Mouse (Mus musculus): ENCODE measurements around the gene Cd40. TPM values are rescaled to one million over a fixed set of nuclear protein-coding genes. Genes with fewer than 3 reads are reported as not detected.

The Cd40 gene
- polyA plus RNA-seq, 1 experiment, result 0.27 TPM

GRCm38 (mm10) chr2:165034131-165035057 is 21.0 kb upstream of the Cd40 start, which contains the start of gene Ncoa5:
TSS of gene Ncoa5 (minus strand) at chr2:165034867.
- peaks cover 9% of the 10 kb centered on the region for H3K36me3 ChIP-seq (ENCODE audit: control insufficient read depth, insufficient read depth)
- peak; percentile 42 for TF ChIP-seq CTCF (IDR thresholded peaks at IDR 0.05; ENCODE audit: control insufficient read depth, insufficient read depth, insufficient read length)
- TF ChIP-seq MYOG (IDR thresholded peaks at IDR 0.05; ENCODE audit: control insufficient read depth, extremely low read depth, insufficient read length), result no peak
- TF ChIP-seq FOSL1 (IDR thresholded peaks at IDR 0.05; ENCODE audit: insufficient read depth, low read length, poor library complexity, severe bottlenecking), result no peak
- TF ChIP-seq CEBPB (IDR thresholded peaks at IDR 0.05; ENCODE audit: low read depth), result no peak
- TF ChIP-seq USF1 (IDR thresholded peaks at IDR 0.05; ENCODE audit: low read depth), result no peak
- no peak for TF ChIP-seq MYOD1 (IDR thresholded peaks at IDR 0.05; ENCODE audit: control insufficient read depth, insufficient read length, low read depth)
- H3ac ChIP-seq (ENCODE audit: control insufficient read depth, insufficient read length, low read depth), result peak within 1 kb of the TSS; percentile 92
- H3K79me3 ChIP-seq (ENCODE audit: low read depth), result peaks cover 46% of the 10 kb centered on the region
- H3K27me3 ChIP-seq (ENCODE audit: control insufficient read depth, insufficient read depth, insufficient read length), result peaks cover 3% of the 10 kb centered on the region
- H3K4me3 ChIP-seq (ENCODE audit: insufficient read depth, poor library complexity, severe bottlenecking), result peak within 1 kb of the TSS; percentile 87
- H3K79me2 ChIP-seq (ENCODE audit: control insufficient read depth, insufficient read depth), result peaks cover 55% of the 10 kb centered on the region

GRCm38 (mm10) chr2:165035058-165035431 is 20.4 kb upstream of the Cd40 start:
- Histone ChIP-seq H3K79me3 (ENCODE audit: low read depth) (peaks cover 42% of the 10 kb centered on the region), H3K79me2 (ENCODE audit: control insufficient read depth, insufficient read depth) (peaks cover 48% of the 10 kb centered on the region), H3K4me3 (ENCODE audit: insufficient read depth, poor library complexity, severe bottlenecking) (peak overlapping the region; percentile 87), H3K36me3 (ENCODE audit: control insufficient read depth, insufficient read depth) (peaks cover 9% of the 10 kb centered on the region), H3K27me3 (ENCODE audit: control insufficient read depth, insufficient read depth, insufficient read length) (peaks cover 3% of the 10 kb centered on the region), H3ac (ENCODE audit: control insufficient read depth, insufficient read length, low read depth) (no peak overlapping the region)
- no peak for TF ChIP-seq FOSL1 (IDR thresholded peaks at IDR 0.05; ENCODE audit: insufficient read depth, low read length, poor library complexity, severe bottlenecking)
- TF ChIP-seq MAX (IDR thresholded peaks at IDR 0.05), result no peak
- no peak for TF ChIP-seq CEBPB (IDR thresholded peaks at IDR 0.05; ENCODE audit: low read depth)
- no peak for TF ChIP-seq USF1 (IDR thresholded peaks at IDR 0.05; ENCODE audit: low read depth)
- no peak for TF ChIP-seq CTCF (IDR thresholded peaks at IDR 0.05; ENCODE audit: control insufficient read depth, insufficient read depth, insufficient read length)
- TF ChIP-seq MYOD1 (IDR thresholded peaks at IDR 0.05; ENCODE audit: control insufficient read depth, insufficient read length, low read depth), result no peak
- no peak for TF ChIP-seq MYOG (IDR thresholded peaks at IDR 0.05; ENCODE audit: control insufficient read depth, extremely low read depth, insufficient read length)

GRCm38 (mm10) chr2:165037415-165037814 is 18.0 kb upstream of the Cd40 start:
- peaks cover 18% of the 10 kb centered on the region for H3K79me3 ChIP-seq (ENCODE audit: low read depth)

GRCm38 (mm10) chr2:165042126-165042525 is 13.3 kb upstream of the Cd40 start:
- Histone ChIP-seq H3K36me3 (ENCODE audit: control insufficient read depth, insufficient read depth) (no peaks in the 10 kb centered on the region), H3K79me3 (ENCODE audit: low read depth) (no peaks in the 10 kb centered on the region), H3K79me2 (ENCODE audit: control insufficient read depth, insufficient read depth) (no peaks in the 10 kb centered on the region), H3K27me3 (ENCODE audit: control insufficient read depth, insufficient read depth, insufficient read length) (peaks cover 3% of the 10 kb centered on the region), H3K4me3 (ENCODE audit: insufficient read depth, poor library complexity, severe bottlenecking) (no peak overlapping the region), H3ac (ENCODE audit: control insufficient read depth, insufficient read length, low read depth) (no peak overlapping the region)
- TF ChIP-seq FOSL1 (IDR thresholded peaks at IDR 0.05; ENCODE audit: insufficient read depth, low read length, poor library complexity, severe bottlenecking), result no peak
- TF ChIP-seq USF1 (IDR thresholded peaks at IDR 0.05; ENCODE audit: low read depth), result no peak
- no peak for TF ChIP-seq MYOG (IDR thresholded peaks at IDR 0.05; ENCODE audit: control insufficient read depth, extremely low read depth, insufficient read length)
- no peak for TF ChIP-seq CTCF (IDR thresholded peaks at IDR 0.05; ENCODE audit: control insufficient read depth, insufficient read depth, insufficient read length)
- TF ChIP-seq MAX (IDR thresholded peaks at IDR 0.05), result no peak
- TF ChIP-seq CEBPB (IDR thresholded peaks at IDR 0.05; ENCODE audit: low read depth), result no peak
- TF ChIP-seq MYOD1 (IDR thresholded peaks at IDR 0.05; ENCODE audit: control insufficient read depth, insufficient read length, low read depth), result no peak

More at GRCm38 (mm10) chr2:165037415-165037814, 18.0 kb upstream of the Cd40 start:
- no peak overlapping the region for H3ac ChIP-seq (ENCODE audit: control insufficient read depth, insufficient read length, low read depth)
- peaks cover 24% of the 10 kb centered on the region for H3K79me2 ChIP-seq (ENCODE audit: control insufficient read depth, insufficient read depth)
- H3K27me3 ChIP-seq (ENCODE audit: control insufficient read depth, insufficient read depth, insufficient read length), result peaks cover 3% of the 10 kb centered on the region
- TF ChIP-seq MAX (IDR thresholded peaks at IDR 0.05), result no peak
- TF ChIP-seq FOSL1 (IDR thresholded peaks at IDR 0.05; ENCODE audit: insufficient read depth, low read length, poor library complexity, severe bottlenecking), result no peak
- TF ChIP-seq MYOG (IDR thresholded peaks at IDR 0.05; ENCODE audit: control insufficient read depth, extremely low read depth, insufficient read length), result no peak
- no peak for TF ChIP-seq MYOD1 (IDR thresholded peaks at IDR 0.05; ENCODE audit: control insufficient read depth, insufficient read length, low read depth)
- TF ChIP-seq CEBPB (IDR thresholded peaks at IDR 0.05; ENCODE audit: low read depth), result no peak
- no peak for TF ChIP-seq CTCF (IDR thresholded peaks at IDR 0.05; ENCODE audit: control insufficient read depth, insufficient read depth, insufficient read length)
- no peaks in the 10 kb centered on the region for H3K36me3 ChIP-seq (ENCODE audit: control insufficient read depth, insufficient read depth)
- no peak overlapping the region for H3K4me3 ChIP-seq (ENCODE audit: insufficient read depth, poor library complexity, severe bottlenecking)

- Histone ChIP-seq H3K36me3 (ENCODE audit: control insufficient read depth, insufficient read depth) (no peaks in the 10 kb centered on the region), H3K79me2 (ENCODE audit: control insufficient read depth, insufficient read depth) (no peaks in the 10 kb centered on the region), H3ac (ENCODE audit: control insufficient read depth, insufficient read length, low read depth) (no peak overlapping the region), H3K4me3 (ENCODE audit: insufficient read depth, poor library complexity, severe bottlenecking) (no peak overlapping the region), H3K27me3 (ENCODE audit: control insufficient read depth, insufficient read depth, insufficient read length) (peaks cover 3% of the 10 kb centered on the region), H3K79me3 (ENCODE audit: low read depth) (no peaks in the 10 kb centered on the region)
- no peak for TF ChIP-seq FOSL1 (IDR thresholded peaks at IDR 0.05; ENCODE audit: insufficient read depth, low read length, poor library complexity, severe bottlenecking)
- peak; percentile 4 for TF ChIP-seq CEBPB (IDR thresholded peaks at IDR 0.05; ENCODE audit: low read depth)
Measured at GRCm38 (mm10) chr2:165043090-165043636, 12.3 kb upstream of the Cd40 start.

Data from C2C12 (cell line).